ENCODE assay signal across 9 mouse cellular contexts in the genomic region with DNA sequence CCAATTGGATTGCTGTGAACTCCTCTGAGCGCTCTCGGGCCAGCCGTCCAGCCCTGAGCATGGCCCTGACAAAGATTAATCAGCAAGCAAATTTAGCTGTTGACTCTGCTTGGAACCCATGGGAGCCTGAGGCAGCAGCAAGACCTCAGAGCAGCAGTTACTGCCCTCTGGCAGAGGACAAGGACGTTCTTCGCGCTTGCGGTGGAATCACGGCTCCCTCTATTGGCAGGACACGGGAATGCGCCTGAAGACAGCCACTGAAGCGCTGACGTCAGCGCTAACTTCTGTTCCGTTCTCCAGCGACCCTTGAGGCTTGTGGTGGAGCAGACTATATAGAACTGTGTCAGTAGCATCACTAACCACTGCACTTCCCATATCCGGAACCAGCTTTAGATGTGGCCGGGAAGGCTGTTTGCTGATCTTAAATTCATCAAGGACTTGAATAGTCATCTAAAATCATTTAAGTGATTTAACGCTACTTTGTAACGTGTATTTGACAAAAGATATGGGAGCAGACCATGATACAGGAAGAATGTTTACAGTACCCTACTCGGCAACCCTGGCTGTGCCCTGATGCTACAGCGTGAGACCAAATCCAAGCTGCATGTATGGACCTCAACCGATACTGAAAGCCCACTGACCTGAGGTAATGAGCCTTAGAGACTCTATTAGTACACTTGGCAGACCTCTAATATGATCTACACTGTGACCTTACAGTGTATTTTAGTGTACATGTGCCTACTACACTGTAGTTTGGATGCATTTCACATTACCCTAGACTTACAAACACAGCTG. TPM values are rescaled to one million over a fixed set of nuclear protein-coding genes. Genes with fewer than 3 reads are reported as not detected.
DNase-seq lines count a peak whose midpoint lies in the region; ATAC-seq and TF ChIP-seq lines count a peak whose summit lies in the region.
"Had no signal": no experiment of that assay in that cellular context is flagged by ENCODE, and none has a peak within 500 bp of the region (broad histone marks: within the 10 kb centered on the region; RNA-seq: fewer than 3 reads in every experiment).

No protein-coding gene starts in this region.

- no peaks in the 10 kb centered on the region for H3K27me3 ChIP-seq in forebrain, postnatal 0 days (ENCODE audit: insufficient read depth, low read length)
- H3K27me3 ChIP-seq in lung, embryonic 15.5 days = no peaks in the 10 kb centered on the region

- no peak overlapping the region for H3K4me3 ChIP-seq in forebrain, postnatal 0 days (ENCODE audit: low read depth, low read length)
- no peak overlapping the region; the same call in 1 of the 2 replicates for H3K4me3 ChIP-seq in layer of hippocampus, adult 2 months
- no peak overlapping the region for H3K4me3 ChIP-seq in lung, embryonic 15.5 days

- H3K27ac ChIP-seq in forebrain, postnatal 0 days (ENCODE audit: low read depth, low read length) = no peak overlapping the region
- no peak overlapping the region for H3K27ac ChIP-seq in layer of hippocampus, adult 2 months
- no peak overlapping the region for H3K27ac ChIP-seq in lung, embryonic 15.5 days

- TF ChIP-seq CTCF in forebrain, postnatal 0 days (IDR thresholded peaks at IDR 0.05; ENCODE audit: low read depth) = peak; percentile 100
- peak; percentile 100 for TF ChIP-seq CTCF in layer of hippocampus, adult 2 months (conservative IDR thresholded peaks at IDR 0.05)

- H3K9me3 ChIP-seq in forebrain, postnatal 0 days (ENCODE audit: low read length) = no peaks in the 10 kb centered on the region
- no peaks in the 10 kb centered on the region for H3K9me3 ChIP-seq in lung, embryonic 15.5 days

- WGBS in forebrain, postnatal 0 days = 21% methylated on average over 22 of the region's 22 CpGs
- WGBS in lung, embryonic 15.5 days = 14% methylated on average over 22 of the region's 22 CpGs

- peak overlapping the region; percentile 19; the same call in 1 of the 2 replicates for H3K4me2 ChIP-seq in forebrain, postnatal 0 days (ENCODE audit: low read depth)
- H3K4me2 ChIP-seq in lung, embryonic 15.5 days = peak overlapping the region; percentile 34

- H3K4me1 ChIP-seq in forebrain, postnatal 0 days (ENCODE audit: insufficient read depth) = no peaks in the 10 kb centered on the region
- H3K4me1 ChIP-seq in lung, embryonic 15.5 days = peaks cover 2% of the 10 kb centered on the region; the same call in 1 of the 2 replicates

- H3K36me3 ChIP-seq in forebrain, postnatal 0 days (ENCODE audit: insufficient read depth) = no peaks in the 10 kb centered on the region
- no peaks in the 10 kb centered on the region for H3K36me3 ChIP-seq in lung, embryonic 15.5 days

- peak; percentile 94 for ATAC-seq in forebrain, postnatal 0 days
- peak; percentile 67 for ATAC-seq in lung, embryonic 15.5 days (ENCODE audit: borderline replicate concordance, extremely low read depth, low FRiP score, low TSS enrichment)

- DNase-seq in ES-CJ7 (ENCODE audit: low read depth, low spot score) = peak; percentile 88
- DNase-seq in cerebellum, adult 18-20 months = peak; percentile 61 to 68
- DNase-seq in forebrain, postnatal 0 days = peak; percentile 88
- peak; percentile 91 for DNase-seq in heart, postnatal 4 days
- DNase-seq in layer of hippocampus, adult 2 months (ENCODE audit: low spot score in 2 of 2) = peak; percentile 67 to 87
- DNase-seq in ovary, postnatal 10 days (ENCODE audit: low spot score) = peak; percentile 73
- DNase-seq in thymus, postnatal 0 days (ENCODE audit: low spot score) = peak; percentile 93

- no peak overlapping the region for H3K9ac ChIP-seq in forebrain, postnatal 0 days
- H3K9ac ChIP-seq in lung, embryonic 15.5 days = no peak overlapping the region

RNA-seq across cellular contexts. Expression of a gene that starts 12.8 kb away (rescaled TPM):
- total RNA-seq in forebrain, postnatal 0 days (2014; rRNA removed) = 1.0 and 2.2 TPM in 2 replicates
- 0.19 TPM in 2 replicates for polyA plus RNA-seq in forebrain, postnatal 0 days (2015; fragmentation: Nextera tagmentation; extraction: Ambion mirVana)
- total RNA-seq in heart, postnatal 4 days (2021) = under 1 TPM in 1 of 2 experiments, not detected in 1; 0.14 TPM
- under 1 TPM; 0.47 to 0.79 TPM for total RNA-seq in layer of hippocampus, adult 2 months (2021)
- 0.07 TPM in 1 of 2 replicates, not detected in the other for polyA plus RNA-seq in lung, embryonic 15.5 days (2015; fragmentation: Nextera tagmentation; extraction: Ambion mirVana)
- polyA plus RNA-seq in thymus, postnatal 0 days (2015; fragmentation: Nextera tagmentation; extraction: Ambion mirVana) = 0.08 and 0.10 TPM in 2 replicates
- polyA plus RNA-seq: liver, embryonic 16.5 days had no signal
